Mouse (Mus musculus) lung, adult 2 months (tissue): Measurements from ENCODE around the gene Rnase9.

ENCODE experiments used
- CTCF ChIP-seq: fragments of 200-500 bp; IDR thresholded peaks from 2 replicates; pipeline ENCODE4 v1.5.1; 2011; ENCODE audit warnings: mild to moderate bottlenecking, low read length, control low read depth; ENCODE audit not compliant: insufficient read depth
- POLR2A ChIP-seq: fragments of 200-500 bp; IDR thresholded peaks from 2 replicates; pipeline ENCODE4 v1.6.1; 2011; ENCODE audit warnings: low read depth, mild to moderate bottlenecking, control low read depth, low read length, borderline replicate concordance; ENCODE audit errors: extremely low read depth

- TF ChIP-seq CTCF = no peak
- no peak for TF ChIP-seq POLR2A
Observed at GRCm38 (mm10) chr14:51047846-51048245, 6.2 kb upstream of the Rnase9 start.
